Mouse (Mus musculus): ENCODE measurements around the gene Atp2a2. TPM values are rescaled to one million over a fixed set of nuclear protein-coding genes. Genes with fewer than 3 reads are reported as not detected.
"Not testable (repeated sequence)": the region's sequence is repeated elsewhere in the genome, so short reads cannot be mapped to it uniquely, and the experiment has no call there.

Gene Atp2a2
- total RNA-seq, 2 experiments from 2014 or later: 737 to 785 TPM

DNA sequence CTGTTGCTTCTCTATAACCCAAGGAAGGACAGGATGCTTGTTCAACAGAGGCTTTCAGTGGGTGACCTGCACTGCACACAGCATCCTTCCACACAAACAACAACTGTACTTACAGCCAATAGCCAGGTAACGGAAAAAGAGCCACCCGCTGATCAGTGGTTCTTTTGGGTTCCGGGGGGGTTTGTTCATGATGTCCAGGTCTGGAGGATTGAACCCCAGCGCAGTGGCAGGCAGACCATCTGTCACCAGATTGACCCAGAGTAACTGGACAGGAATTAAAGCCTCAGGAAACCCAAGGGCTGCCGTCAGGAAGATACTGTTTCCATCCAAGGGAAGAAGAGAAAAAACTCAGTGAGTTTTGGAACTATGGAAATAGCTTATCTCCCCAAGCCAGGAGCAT, 42.7 kb downstream of the Atp2a2 start:
- DNase-seq (ENCODE audit: low spot score in 2 of 2): no peak
- intact Hi-C loops (cut with DNase I): loop anchor here (1.0 kb wide), 1 partner anchor 20 kb away; no protein-coding TSS in a partner anchor

DNA sequence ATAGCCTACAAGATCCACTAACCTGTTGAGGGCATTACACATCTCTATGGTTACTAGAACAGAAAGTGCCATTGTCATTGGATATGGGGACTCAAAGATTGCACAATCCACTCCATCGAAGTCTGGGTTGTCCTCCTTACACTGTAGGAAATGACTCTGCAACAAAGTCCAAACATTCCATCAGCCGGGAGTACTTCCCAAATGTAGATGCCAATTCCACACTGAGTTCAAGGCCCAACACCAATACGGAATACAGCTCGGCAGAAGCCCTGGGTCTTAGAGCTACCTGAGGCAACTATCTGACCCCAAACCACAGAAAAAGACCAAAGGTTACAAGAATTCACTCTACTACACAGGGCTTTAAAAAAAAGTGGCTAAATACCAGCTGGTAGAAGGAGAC, 44.0 kb downstream of the Atp2a2 start:
- no peak for DNase-seq (ENCODE audit: low spot score in 2 of 2)
- intact Hi-C loops (cut with DNase I): no loop called here

DNA sequence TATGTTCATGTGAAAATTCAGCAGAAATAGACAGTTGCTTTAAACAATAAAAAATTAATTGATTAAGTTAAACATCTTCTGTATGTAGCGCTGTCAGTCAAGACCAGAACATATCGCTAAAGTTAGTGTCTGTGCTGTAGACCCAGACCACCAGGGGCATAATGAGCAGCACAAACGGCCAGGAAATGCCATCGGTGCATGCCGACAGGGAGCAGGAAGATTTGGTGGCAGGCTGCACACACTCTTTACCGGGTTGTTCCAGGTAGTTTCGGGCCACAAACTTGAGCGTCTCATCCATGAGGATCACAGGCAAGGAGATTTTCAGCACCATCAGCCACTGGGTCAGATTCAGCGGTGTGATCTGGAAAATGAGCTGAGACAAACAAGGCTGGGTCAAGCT, 45.0 kb downstream of the Atp2a2 start:
- DNase-seq (ENCODE audit: low spot score in 2 of 2); intact Hi-C loops (cut with DNase I): not testable (repeated sequence)

DNA sequence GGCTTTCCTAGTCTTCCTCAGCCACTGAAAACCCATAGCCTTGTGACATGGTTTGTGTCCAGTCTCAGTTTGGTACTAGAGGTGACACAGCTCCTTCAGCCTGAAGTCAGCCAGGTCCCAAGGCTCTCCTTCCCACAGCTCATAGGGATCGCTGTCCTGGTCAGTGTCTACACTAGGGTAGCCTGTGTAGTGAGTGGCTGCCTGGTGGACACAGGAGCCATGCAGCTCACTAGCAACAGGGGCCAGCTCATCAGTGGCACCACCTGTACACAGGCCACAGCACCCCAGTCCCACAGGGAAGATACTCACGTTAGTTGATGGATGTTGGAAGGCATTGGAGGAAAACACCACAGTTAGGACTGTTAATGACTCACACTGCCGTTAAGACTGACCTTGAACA, 46.4 kb downstream of the Atp2a2 start:
- intact Hi-C loops (cut with DNase I): no loop called here
- DNase-seq (ENCODE audit: low spot score in 2 of 2): no peak

DNA sequence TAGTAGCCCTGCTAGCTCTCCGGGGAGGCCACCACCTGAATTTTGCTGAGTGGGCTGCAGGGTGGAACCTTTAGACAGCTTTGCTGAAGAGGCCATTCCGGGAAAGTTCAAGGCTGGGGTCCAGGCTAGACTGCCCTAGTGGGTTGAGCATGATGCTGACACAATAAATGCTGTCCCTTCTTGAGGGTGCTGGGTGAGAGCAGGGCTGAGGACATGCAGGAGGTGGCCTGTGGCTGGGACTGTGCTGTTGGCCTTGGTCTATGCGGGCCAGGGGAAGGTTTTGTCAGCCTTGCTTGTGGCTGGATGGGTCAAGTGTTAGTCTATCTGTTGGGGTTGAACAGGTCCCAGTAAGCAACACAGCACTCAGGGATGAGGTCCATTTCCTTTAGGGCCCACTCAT, 47.1 kb downstream of the Atp2a2 start:
- no peak for DNase-seq (ENCODE audit: low spot score in 2 of 2)
- intact Hi-C loops (cut with DNase I): no loop called here

DNA sequence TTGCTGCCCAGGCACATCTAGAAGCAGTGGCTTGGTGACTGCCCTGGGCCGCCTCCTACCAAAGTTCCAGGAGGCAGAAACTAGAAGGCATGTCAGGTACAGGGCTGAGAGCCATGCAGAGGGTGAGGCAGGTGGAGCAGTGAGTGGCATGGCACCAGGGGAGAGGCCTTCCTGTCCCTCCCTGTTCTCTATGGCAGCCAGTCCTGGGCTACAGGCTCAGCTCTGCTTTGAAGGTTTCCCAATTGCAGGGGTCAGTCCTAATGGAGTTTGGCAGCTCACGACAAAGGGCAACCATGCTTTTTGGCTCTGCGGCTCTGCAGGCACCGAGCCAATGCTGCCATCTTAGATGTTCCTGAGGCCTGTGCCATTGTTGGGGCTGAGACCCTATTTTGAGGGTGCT, 47.6 kb downstream of the Atp2a2 start:
- intact Hi-C loops (cut with DNase I): no loop called here
- no peak for DNase-seq (ENCODE audit: low spot score in 2 of 2)

DNA sequence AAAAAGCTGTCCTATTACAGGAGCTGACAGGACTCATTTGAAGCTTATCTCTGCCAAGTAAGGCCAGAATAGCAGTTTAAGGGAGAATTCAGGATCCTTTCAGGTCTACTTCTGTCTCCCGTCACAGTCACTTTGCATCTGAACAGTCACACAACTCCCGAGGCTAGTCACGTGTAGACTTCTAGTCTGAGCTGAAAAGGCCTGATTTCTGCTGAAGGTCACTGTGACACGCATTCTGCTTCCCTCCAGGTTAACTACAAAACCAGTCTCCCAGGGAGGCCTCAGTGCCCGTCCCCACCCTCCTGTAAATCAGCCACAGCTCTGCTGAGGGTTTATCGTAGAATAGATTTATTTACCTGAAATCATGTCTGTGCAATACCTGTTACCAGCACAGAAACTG, 48.8 kb downstream of the Atp2a2 start:
- DNase-seq (ENCODE audit: low spot score in 2 of 2): no peak
- intact Hi-C loops (cut with DNase I): no loop called here

DNA sequence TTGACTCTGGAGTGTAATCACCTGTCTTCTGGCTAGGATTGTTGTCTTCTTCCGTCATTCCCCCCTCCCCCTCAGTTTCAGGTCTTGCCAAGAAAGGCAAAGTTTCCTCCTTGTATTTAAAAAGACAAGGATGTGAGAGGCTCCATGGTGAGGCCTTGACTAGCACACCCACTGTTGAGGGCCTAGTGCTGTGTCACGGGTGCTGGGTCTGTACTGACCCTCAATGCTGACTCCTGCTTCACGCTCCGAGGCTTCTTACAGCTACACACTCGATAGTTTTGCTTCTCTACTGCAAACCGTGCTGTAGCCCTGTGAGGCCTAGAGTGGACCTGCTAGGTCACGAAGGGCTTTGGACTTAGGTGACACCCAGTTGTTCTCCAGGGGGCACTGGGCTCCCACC, 49.8 kb downstream of the Atp2a2 start:
- DNase-seq (ENCODE audit: low spot score in 2 of 2): no peak
- intact Hi-C loops (cut with DNase I): no loop called here

DNA sequence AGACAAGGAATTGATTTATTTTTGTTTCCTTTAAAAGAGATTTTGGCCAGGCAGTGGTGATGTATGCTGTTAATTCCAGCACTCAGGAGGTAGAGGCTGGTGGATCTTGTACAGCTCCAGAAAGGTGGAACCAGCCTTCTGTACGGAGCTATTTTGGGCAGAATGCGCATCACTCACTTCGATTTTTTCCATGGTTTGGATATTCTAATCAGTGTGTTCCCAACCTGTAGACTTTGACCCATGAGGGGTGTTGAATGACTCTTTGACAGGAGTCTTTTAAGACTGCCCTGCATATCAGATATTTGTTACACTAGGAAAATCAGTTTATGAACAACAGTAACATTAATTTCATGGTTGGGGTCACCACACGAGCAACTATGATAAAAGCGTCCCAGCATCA, 50.7 kb downstream of the Atp2a2 start:
- no peak for DNase-seq (ENCODE audit: low spot score in 2 of 2)
- intact Hi-C loops (cut with DNase I): no loop called here

DNA sequence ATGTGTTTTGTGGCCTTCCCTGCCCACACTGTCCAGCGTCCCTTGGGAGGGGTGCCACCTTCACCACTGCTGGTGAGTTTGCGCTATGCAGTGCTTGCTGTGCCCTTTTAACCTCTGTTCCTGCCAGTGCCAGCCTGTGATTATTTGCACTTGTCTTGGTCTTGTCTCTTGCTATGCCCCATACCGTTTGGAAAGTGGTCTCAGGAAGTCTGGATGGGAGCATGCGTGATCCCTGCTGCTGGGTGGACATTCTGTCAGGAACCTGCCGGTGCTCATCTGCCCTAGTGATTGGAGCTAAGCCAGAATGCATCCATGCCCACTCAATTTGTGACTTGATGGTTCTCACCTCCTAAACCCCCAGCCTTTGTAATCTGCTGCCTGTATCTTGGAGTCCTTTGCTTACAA, 51.1 kb downstream of the Atp2a2 start:
- intact Hi-C loops (cut with DNase I): no loop called here
- no peak for DNase-seq (ENCODE audit: low spot score in 2 of 2)

DNA sequence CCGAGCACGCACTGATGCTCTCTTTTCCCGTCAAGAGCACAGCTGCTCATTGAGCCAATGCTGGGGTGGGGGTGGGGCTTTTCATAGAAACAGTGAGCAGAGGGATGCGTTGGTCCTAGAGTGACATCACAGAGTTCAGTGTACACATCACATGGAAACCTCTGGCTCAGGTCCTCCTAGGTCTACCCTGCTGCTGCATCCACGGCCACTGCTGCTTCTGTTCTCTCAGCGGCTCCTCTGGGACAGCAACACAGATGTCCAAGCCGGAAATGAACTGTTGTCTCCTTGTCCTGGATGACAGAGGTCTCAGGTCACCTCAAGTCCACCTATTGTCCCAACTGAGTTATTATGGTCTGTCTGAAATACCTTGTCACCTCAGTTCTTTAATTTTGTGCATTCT, 52.1 kb downstream of the Atp2a2 start:
- no peak for DNase-seq (ENCODE audit: low spot score in 2 of 2)
- intact Hi-C loops (cut with DNase I): no loop called here

DNA sequence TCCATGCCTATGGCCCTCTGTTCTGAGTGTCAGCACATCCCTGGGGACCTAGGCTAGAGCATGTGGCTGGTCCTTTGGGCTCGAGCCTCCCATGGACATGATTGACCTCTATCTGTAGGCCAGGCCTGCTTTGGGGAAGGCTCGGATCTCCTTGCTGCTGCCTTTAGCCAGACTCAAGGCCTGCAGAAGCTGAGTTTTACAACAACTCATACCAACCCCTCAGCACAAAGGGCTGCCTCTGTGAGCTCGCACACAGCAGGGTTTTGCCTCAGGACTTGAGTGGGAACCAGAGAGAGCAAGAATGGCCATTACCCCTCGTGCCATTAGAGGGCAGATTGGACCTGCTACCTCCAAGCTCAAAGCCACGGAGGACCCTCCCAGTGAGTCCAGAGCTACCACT, 53.2 kb downstream of the Atp2a2 start:
- no peak for DNase-seq (ENCODE audit: low spot score in 2 of 2)

DNA sequence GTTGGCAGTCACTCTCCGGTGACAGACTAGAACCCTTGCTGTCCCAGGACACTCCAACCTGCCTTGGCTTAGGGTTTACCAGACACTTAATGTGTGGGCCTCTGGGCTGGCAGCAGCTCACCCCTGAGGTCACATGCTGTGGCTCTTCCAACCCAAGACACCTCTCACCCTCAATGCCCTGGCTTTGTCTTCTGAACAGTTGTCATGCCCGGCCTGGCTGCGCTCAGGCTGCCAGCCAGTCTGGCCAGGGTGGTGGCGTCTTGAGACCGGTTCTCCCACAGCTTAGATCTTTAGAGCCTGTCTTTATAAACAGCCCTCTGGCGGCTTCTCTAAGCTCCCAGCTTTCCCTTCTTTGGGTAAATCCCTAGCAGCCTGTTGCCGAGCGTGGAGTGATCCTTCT, 54.2 kb downstream of the Atp2a2 start:
- intact Hi-C loops (cut with DNase I): no loop called here
- DNase-seq (ENCODE audit: low spot score in 2 of 2): no peak

More for the DNA sequence above, 53.2 kb downstream of the Atp2a2 start:
- intact Hi-C loops (cut with DNase I): no loop called here

DNA sequence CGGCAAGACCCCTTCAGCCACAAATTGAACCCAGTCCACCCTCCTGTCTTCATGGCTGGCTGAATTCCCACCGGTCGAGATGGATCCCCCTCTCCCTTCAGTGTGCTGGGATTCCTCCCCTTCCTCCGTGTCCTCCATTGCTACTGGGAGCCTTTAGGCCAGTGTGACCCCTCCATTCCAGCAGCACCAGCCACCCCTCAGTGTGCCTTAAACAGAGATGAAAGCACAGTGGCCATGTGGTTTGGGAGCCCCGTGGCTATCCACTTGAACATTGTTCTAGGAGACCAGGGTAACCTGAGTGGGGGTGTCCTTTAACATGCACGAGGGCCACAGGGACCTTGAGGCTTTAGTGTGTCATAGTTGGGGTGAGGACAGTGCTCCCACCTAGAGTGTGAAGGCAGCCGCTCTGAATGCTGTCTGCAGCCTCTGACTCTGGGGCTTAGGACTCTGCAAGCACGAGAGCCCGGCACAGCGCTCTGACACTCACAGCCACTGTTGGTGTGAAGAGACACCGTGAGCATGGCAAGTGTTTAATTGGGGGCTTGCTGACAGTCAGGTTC, 56.9 kb downstream of the Atp2a2 start:
- intact Hi-C loops (cut with DNase I): no loop called here

DNA sequence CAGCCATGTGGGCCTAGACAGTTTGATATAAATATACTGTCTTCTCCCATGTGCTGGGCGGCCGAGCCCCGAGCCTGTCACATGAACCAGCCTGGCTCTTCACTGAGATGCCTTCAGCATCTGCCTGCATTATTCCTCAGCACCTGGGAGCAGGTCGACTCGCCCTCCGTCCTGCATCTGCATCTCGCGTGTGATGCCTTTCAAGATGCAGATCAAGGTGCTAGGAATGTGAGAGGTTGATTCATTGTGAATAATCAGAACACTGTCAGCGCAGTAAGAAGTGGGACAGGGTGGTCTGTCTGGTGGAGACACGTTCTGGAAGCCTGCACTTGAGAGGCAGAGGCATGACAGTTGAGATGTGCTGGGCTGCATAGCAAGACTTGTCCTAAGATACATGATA, 57.5 kb downstream of the Atp2a2 start:
- intact Hi-C loops (cut with DNase I): no loop called here

More for the DNA sequence above, 56.9 kb downstream of the Atp2a2 start:
- no peak for DNase-seq (ENCODE audit: low spot score in 2 of 2)

DNA sequence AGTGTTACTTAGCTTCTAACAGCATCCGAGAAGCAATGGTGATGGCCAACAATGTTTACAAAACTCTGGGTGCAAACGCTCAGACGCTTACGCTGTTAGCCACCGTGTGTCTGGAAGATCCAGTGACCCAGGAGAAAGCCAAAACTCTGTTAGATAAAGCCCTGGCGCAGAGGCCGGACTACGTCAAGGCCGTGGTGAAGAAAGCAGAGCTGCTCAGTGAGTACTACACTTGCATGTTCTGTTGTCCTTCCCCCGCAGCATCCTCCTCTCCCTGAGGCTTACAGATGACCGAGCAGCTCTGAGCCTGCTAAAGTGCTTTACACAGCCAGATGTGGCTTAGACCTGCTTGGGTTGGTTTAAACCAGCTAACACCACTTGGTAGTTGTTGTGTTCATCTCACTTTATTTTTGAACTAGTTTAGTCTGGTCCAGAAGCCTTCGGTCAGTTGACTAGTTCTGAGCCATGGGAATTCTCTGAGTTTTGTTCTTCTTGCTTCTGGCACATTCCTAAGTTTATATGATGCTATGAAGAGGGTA, 61.9 kb downstream of the Atp2a2 start:
- DNase-seq (ENCODE audit: low spot score in 2 of 2): no peak
- intact Hi-C loops (cut with DNase I): no loop called here

More for the DNA sequence above, 57.5 kb downstream of the Atp2a2 start:
- no peak for DNase-seq (ENCODE audit: low spot score in 2 of 2)

DNA sequence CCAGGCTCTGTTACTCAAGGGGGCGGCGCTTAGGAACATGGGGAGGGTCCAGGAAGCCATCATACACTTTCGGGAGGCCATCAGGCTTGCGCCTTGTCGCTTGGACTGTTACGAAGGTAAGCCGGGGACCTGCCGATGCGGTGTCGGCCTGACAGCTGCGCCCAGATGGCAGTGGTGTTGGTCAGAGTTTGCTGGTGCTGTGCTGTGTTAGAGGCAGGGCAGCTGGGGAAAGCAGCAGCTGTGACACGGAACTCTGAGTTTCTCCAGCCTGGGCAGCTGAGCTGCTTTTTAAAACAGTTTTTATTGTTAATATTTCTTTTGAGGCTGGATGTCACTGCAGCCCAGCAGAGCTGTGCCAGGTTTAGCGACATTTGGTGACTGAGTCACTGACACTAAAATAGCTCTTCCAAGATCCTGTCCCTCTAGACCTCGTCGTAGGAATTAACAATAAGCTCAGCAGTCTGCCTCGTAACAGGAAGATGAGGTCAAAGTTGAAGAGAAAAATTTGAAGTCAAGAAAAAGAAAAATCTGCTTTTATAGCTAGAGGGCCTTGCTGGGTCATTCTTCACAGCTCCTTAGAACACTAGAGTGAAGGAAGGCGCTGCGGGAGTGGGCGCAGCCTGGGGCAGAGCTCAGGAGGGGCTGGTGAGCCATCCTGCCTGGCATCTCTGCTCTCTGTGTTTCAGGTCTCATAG, 62.5 kb downstream of the Atp2a2 start:
- no peak for DNase-seq (ENCODE audit: low spot score in 2 of 2)
- intact Hi-C loops (cut with DNase I): no loop called here

DNA sequence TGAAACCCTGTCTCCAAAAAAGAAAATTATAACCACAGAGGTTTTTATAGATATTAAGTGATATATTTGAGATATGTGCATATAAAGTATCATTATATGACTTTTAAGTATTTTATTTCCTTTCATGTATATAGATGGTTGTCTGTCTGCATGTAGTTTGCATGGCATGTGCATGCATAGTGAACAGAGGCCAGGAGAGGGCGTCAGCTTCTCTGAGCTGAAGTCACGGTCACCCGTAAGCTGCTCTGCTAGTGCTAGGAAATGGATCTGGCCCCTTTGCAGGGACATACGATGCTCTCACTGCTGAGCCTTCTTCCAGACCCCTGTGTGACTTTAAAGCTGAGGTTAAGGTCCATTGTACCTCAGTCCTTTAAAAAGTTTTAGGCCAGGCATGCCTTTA, 67.5 kb downstream of the Atp2a2 start:
- DNase-seq (ENCODE audit: low spot score in 2 of 2): no peak
- intact Hi-C loops (cut with DNase I): no loop called here

DNA sequence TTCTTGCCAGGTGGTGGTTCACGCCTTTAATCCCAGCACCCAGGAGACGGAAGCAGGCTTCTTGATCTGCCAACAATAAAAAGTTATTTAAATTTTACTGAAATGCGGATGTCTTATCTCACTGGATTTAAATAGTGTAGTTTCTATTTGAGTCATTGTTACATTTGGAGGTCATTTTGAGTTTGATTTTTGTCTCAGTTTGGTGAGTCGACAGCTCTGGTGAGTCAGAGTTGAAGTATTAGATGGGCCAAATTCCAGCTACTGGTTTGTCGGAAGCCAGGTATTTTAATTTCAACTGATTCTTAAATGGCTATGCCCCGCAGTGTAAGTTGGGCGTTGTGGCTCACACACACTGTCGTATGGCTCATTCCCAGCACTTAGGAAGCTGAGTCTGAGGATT, 70.8 kb downstream of the Atp2a2 start:
- intact Hi-C loops (cut with DNase I): no loop called here
- DNase-seq (ENCODE audit: low spot score in 2 of 2): no peak

DNA sequence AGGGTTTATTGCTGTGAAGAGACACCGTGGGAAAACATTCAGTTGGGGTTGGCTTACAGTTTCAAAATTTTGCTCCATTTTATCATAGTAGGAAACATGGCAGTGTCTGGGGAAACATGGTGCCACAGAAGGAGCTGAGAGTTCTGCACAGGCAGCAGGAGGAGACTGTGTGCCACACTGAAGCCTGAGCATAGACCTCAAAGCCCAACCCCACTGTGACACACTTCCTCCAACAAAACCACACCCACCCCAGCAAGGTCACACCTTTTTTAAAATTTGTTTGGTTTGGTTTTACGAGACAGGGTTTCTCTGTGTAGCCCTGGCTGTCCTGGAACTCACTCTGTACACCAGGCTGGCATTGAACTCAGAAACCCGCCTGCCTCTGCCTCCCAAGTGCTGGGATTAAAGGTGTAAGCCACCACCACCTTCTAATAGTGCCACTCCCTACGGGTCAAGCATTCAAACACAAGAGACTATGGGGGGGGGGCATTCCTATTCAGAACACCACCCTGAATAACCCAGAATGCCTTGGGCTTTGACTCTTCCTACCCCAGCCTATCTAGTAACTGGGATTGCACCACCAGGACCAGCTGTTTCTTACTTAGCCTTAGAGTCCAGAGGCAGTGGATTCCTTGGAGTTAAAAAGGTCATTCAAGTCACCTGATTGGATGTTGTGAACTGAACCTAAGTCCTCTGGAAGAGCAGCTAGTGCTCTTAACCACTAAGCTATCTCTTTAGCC, 71.8 kb downstream of the Atp2a2 start:
- no peak for DNase-seq (ENCODE audit: low spot score in 2 of 2)
- intact Hi-C loops (cut with DNase I): no loop called here

DNA sequence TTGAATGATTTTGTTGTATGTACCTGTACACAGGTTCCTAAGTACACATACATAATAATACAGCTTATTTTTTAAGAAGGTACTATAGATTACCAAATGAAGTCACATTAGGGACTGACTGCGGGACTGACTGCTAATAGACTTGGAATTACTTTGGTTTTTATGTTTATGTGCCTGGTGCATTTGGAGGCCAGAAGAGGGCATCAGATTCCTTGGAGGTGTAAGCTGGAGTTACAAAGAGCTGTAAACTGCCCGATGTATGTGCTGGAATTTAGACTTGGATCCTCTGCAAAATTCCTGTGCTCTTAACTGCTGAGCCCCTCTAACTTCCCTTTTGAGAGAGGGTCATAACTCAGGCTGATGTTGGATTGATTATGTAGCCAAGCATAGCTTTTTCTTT, 76.5 kb downstream of the Atp2a2 start:
- intact Hi-C loops (cut with DNase I): no loop called here

More for the DNA sequence above, 76.5 kb downstream of the Atp2a2 start:
- DNase-seq (ENCODE audit: low spot score in 2 of 2): no peak
